Mouse (Mus musculus) left cerebral cortex, postnatal 14 days (tissue): Measurements from ENCODE around the gene Smim12. TPM values are rescaled to one million over a fixed set of nuclear protein-coding genes. Genes with fewer than 3 reads are reported as not detected.

Experiments
- DNase-seq, 2 experiments: peaks; one replicate each; pipeline ENCODE4 v3.0.0; 2021 to 2022; ENCODE audit warnings: low spot score in 2 of 2, mixed read lengths in 1 of 2
- intact Hi-C: fragments of 180-260 bp; cut with DNase I; formaldehyde crosslinking; loops from one replicate; pipeline ENCODE4 v1.15.1; 2025
- total RNA-seq, 2 experiments: library from RNA; stranded (reverse); gene quantifications; 2 replicates each; pipeline ENCODE4 v1.2.3; 2021

Gene Smim12
- total RNA-seq, 2 experiments from 2014 or later, result 47.2 to 47.6 TPM

GRCm38 (mm10) chr4:127292631-127293030 is 49.0 kb downstream of the Smim12 start:
- intact Hi-C loops, result no loop called here
- DNase-seq, result no peak

Other genes with a start within 250 kb of the Smim12 start
- 100 to 1,000 TPM; 260 to 278 TPM for gene Sfpq, start 222.5 kb upstream of the Smim12 start, total RNA-seq
- gene Zmym1, start 182.6 kb upstream of the Smim12 start, total RNA-seq, result 10 to 100 TPM; 12.4 to 13.8 TPM
- 10 to 100 TPM; 30.6 to 30.7 TPM for gene Zmym6, start 166.4 kb upstream of the Smim12 start, total RNA-seq
- gene Tmem35b, start 120.1 kb upstream of the Smim12 start, total RNA-seq, result 1 to 10 TPM; 3.8 to 4.0 TPM
- 100 to 1,000 TPM; 401 to 410 TPM for gene Dlgap3, start 74.6 kb upstream of the Smim12 start, total RNA-seq
- 1 to 10 TPM; 7.8 TPM for gene Gja4, start 70.3 kb downstream of the Smim12 start, total RNA-seq
- under 1 TPM; 0.22 to 0.30 TPM for gene Gjb3, start 87.1 kb downstream of the Smim12 start, total RNA-seq
- not detected for gene Gjb4, start 110.3 kb downstream of the Smim12 start, total RNA-seq
- gene Gjb5, start 114.4 kb downstream of the Smim12 start, total RNA-seq, result not detected